Mouse (Mus musculus): ENCODE data around the gene Pcnx4. TPM values are rescaled to one million over a fixed set of nuclear protein-coding genes. Genes with fewer than 3 reads are reported as not detected.
"Not testable (repeated sequence)": the region's sequence is repeated elsewhere in the genome, so short reads cannot be mapped to it uniquely, and the experiment has no call there.

Pcnx4 gene
- polyA plus RNA-seq, 2 experiments: 10.1 to 12.4 TPM

GRCm38 (mm10) chr12:72592991-72593390 lies 56.8 kb downstream of the Pcnx4 start:
- Histone ChIP-seq H3K4me2 (replicated peaks; ENCODE audit: low read depth, low read length, severe bottlenecking) (no peak overlapping the region), H3K36me3 (ENCODE audit: control insufficient read depth, insufficient read depth, low read length) (no peaks in the 10 kb centered on the region), H3K4me3 (replicated peaks; ENCODE audit: low read length) (no peak overlapping the region), H3K4me1 (ENCODE audit: control insufficient read depth, insufficient read depth, low read length) (no peaks in the 10 kb centered on the region), H3K9me3 (ENCODE audit: control insufficient read depth, low read length) (no peaks in the 10 kb centered on the region), H3K27me3 (ENCODE audit: control insufficient read depth, insufficient read depth, low read length) (no peaks in the 10 kb centered on the region), H3K9ac (ENCODE audit: low read depth, low read length, severe bottlenecking) (no peak overlapping the region), H3K27ac (replicated peaks; ENCODE audit: low read depth, low read length) (no peak overlapping the region)
- DNase-seq (ENCODE audit: low spot score) (no peak), ATAC-seq (ENCODE audit: low FRiP score, low read depth) (no peak)
- TF ChIP-seq POLR2A (IDR thresholded peaks at IDR 0.05; ENCODE audit: borderline replicate concordance, extremely low read depth, insufficient read depth, insufficient read length): no peak

GRCm38 (mm10) chr12:72594001-72594400 lies 57.8 kb downstream of the Pcnx4 start:
- Histone ChIP-seq H3K27ac (replicated peaks; ENCODE audit: low read depth, low read length) (no peak overlapping the region), H3K4me3 (replicated peaks; ENCODE audit: low read length) (no peak overlapping the region), H3K36me3 (ENCODE audit: control insufficient read depth, insufficient read depth, low read length) (no peaks in the 10 kb centered on the region), H3K9ac (ENCODE audit: low read depth, low read length, severe bottlenecking) (no peak overlapping the region), H3K9me3 (ENCODE audit: control insufficient read depth, low read length) (no peaks in the 10 kb centered on the region), H3K4me2 (replicated peaks; ENCODE audit: low read depth, low read length, severe bottlenecking) (no peak overlapping the region), H3K27me3 (ENCODE audit: control insufficient read depth, insufficient read depth, low read length) (no peaks in the 10 kb centered on the region), H3K4me1 (ENCODE audit: control insufficient read depth, insufficient read depth, low read length) (no peaks in the 10 kb centered on the region)
- DNase-seq (ENCODE audit: low spot score): no peak
- no peak for ATAC-seq (ENCODE audit: low FRiP score, low read depth)
- no peak for TF ChIP-seq POLR2A (IDR thresholded peaks at IDR 0.05; ENCODE audit: borderline replicate concordance, extremely low read depth, insufficient read depth, insufficient read length)
- 48% methylated on average over 2 of the region's 2 CpGs for WGBS

- H3K4me2 ChIP-seq (replicated peaks; ENCODE audit: low read depth, low read length, severe bottlenecking); H3K4me1 ChIP-seq (ENCODE audit: control insufficient read depth, insufficient read depth, low read length); H3K9ac ChIP-seq (ENCODE audit: low read depth, low read length, severe bottlenecking); DNase-seq (ENCODE audit: low spot score); H3K27me3 ChIP-seq (ENCODE audit: control insufficient read depth, insufficient read depth, low read length); ATAC-seq (ENCODE audit: low FRiP score, low read depth); H3K36me3 ChIP-seq (ENCODE audit: control insufficient read depth, insufficient read depth, low read length); H3K9me3 ChIP-seq (ENCODE audit: control insufficient read depth, low read length); H3K27ac ChIP-seq (replicated peaks; ENCODE audit: low read depth, low read length); H3K4me3 ChIP-seq (replicated peaks; ENCODE audit: low read length): not testable (repeated sequence)
- WGBS: 97% methylated on average over 2 of the region's 2 CpGs
Observed at GRCm38 (mm10) chr12:72598731-72599130, 62.5 kb downstream of the Pcnx4 start.

GRCm38 (mm10) chr12:72612053-72612452 lies 75.9 kb downstream of the Pcnx4 start:
- WGBS: 85% methylated on average over 3 of the region's 3 CpGs
- ATAC-seq (ENCODE audit: low FRiP score, low read depth): no peak
- Histone ChIP-seq H3K27me3 (ENCODE audit: control insufficient read depth, insufficient read depth, low read length) (no peaks in the 10 kb centered on the region), H3K9ac (ENCODE audit: low read depth, low read length, severe bottlenecking) (no peak overlapping the region), H3K27ac (replicated peaks; ENCODE audit: low read depth, low read length) (no peak overlapping the region), H3K9me3 (ENCODE audit: control insufficient read depth, low read length) (no peaks in the 10 kb centered on the region), H3K4me2 (replicated peaks; ENCODE audit: low read depth, low read length, severe bottlenecking) (no peak overlapping the region), H3K4me1 (ENCODE audit: control insufficient read depth, insufficient read depth, low read length) (no peaks in the 10 kb centered on the region), H3K4me3 (replicated peaks; ENCODE audit: low read length) (no peak overlapping the region), H3K36me3 (ENCODE audit: control insufficient read depth, insufficient read depth, low read length) (no peaks in the 10 kb centered on the region)
- DNase-seq (ENCODE audit: low spot score): no peak
- no peak for TF ChIP-seq POLR2A (IDR thresholded peaks at IDR 0.05; ENCODE audit: borderline replicate concordance, extremely low read depth, insufficient read depth, insufficient read length)

GRCm38 (mm10) chr12:72620856-72621255 lies 84.7 kb downstream of the Pcnx4 start:
- Histone ChIP-seq H3K9ac (ENCODE audit: low read depth, low read length, severe bottlenecking) (no peak overlapping the region), H3K36me3 (ENCODE audit: control insufficient read depth, insufficient read depth, low read length) (no peaks in the 10 kb centered on the region), H3K9me3 (ENCODE audit: control insufficient read depth, low read length) (no peaks in the 10 kb centered on the region), H3K4me2 (replicated peaks; ENCODE audit: low read depth, low read length, severe bottlenecking) (no peak overlapping the region), H3K4me3 (replicated peaks; ENCODE audit: low read length) (no peak overlapping the region), H3K4me1 (ENCODE audit: control insufficient read depth, insufficient read depth, low read length) (no peaks in the 10 kb centered on the region), H3K27ac (replicated peaks; ENCODE audit: low read depth, low read length) (no peak overlapping the region), H3K27me3 (ENCODE audit: control insufficient read depth, insufficient read depth, low read length) (no peaks in the 10 kb centered on the region)
- no peak for TF ChIP-seq POLR2A (IDR thresholded peaks at IDR 0.05; ENCODE audit: borderline replicate concordance, extremely low read depth, insufficient read depth, insufficient read length)
- DNase-seq (ENCODE audit: low spot score): no peak
- 95% methylated on average over 7 of the region's 7 CpGs for WGBS
- no peak for ATAC-seq (ENCODE audit: low FRiP score, low read depth)

GRCm38 (mm10) chr12:72621441-72621840 lies 85.3 kb downstream of the Pcnx4 start:
- no peak overlapping the region for H3K9ac ChIP-seq (ENCODE audit: low read depth, low read length, severe bottlenecking)
- H3K27ac ChIP-seq (replicated peaks; ENCODE audit: low read depth, low read length): no peak overlapping the region
- H3K36me3 ChIP-seq (ENCODE audit: control insufficient read depth, insufficient read depth, low read length): no peaks in the 10 kb centered on the region
- TF ChIP-seq POLR2A (IDR thresholded peaks at IDR 0.05; ENCODE audit: borderline replicate concordance, extremely low read depth, insufficient read depth, insufficient read length): no peak
- no peak for ATAC-seq (ENCODE audit: low FRiP score, low read depth)
- no peak overlapping the region for H3K4me3 ChIP-seq (replicated peaks; ENCODE audit: low read length)
- H3K9me3 ChIP-seq (ENCODE audit: control insufficient read depth, low read length): no peaks in the 10 kb centered on the region
- no peak for DNase-seq (ENCODE audit: low spot score)
- no peak overlapping the region for H3K4me2 ChIP-seq (replicated peaks; ENCODE audit: low read depth, low read length, severe bottlenecking)
- WGBS: 78% methylated on average over 1 of the region's 1 CpGs
- H3K4me1 ChIP-seq (ENCODE audit: control insufficient read depth, insufficient read depth, low read length): no peaks in the 10 kb centered on the region
- no peaks in the 10 kb centered on the region for H3K27me3 ChIP-seq (ENCODE audit: control insufficient read depth, insufficient read depth, low read length)

Data from limb, embryonic 14.5 days (tissue).